Mouse (Mus musculus) thymus, adult 2 months (tissue): ENCODE measurements at regions not wholly inside any gene's neighbourhood (a gene's known extent, or its start where the extent isn't known, plus 50 kb on each side); places are given as distances from the start of the nearest gene placed in this dataset.

ENCODE experiments used
- CTCF ChIP-seq: fragments of 200-500 bp; IDR thresholded peaks from 2 replicates; pipeline ENCODE4 v1.5.1; 2012; ENCODE audit warnings: mild to moderate bottlenecking, control low read depth, low read length, moderate library complexity, borderline replicate concordance; ENCODE audit not compliant: control insufficient read depth, poor library complexity, insufficient read depth; ENCODE audit errors: extremely low read depth
- POLR2A ChIP-seq: fragments of 200-500 bp; IDR thresholded peaks from 2 replicates; pipeline ENCODE4 v1.6.1; 2012; ENCODE audit warnings: mild to moderate bottlenecking, low read length, control low read depth, moderate library complexity; ENCODE audit not compliant: control insufficient read depth, poor library complexity, insufficient read depth; ENCODE audit errors: extremely low read depth

GRCm38 (mm10) chr13:71338700-71339099 lies 497.1 kb upstream of the Adamts16 start:
- TF ChIP-seq CTCF (no peak), POLR2A (no peak)
